Mouse (Mus musculus): ENCODE measurements around the gene Trim12a. TPM values are rescaled to one million over a fixed set of nuclear protein-coding genes. Genes with fewer than 3 reads are reported as not detected.
"Not testable (repeated sequence)": the region's sequence is repeated elsewhere in the genome, so short reads cannot be mapped to it uniquely, and the experiment has no call there.

Gene Trim12a
- polyA plus RNA-seq, 1 experiment from 2014 or later: 2.2 TPM

DNA sequence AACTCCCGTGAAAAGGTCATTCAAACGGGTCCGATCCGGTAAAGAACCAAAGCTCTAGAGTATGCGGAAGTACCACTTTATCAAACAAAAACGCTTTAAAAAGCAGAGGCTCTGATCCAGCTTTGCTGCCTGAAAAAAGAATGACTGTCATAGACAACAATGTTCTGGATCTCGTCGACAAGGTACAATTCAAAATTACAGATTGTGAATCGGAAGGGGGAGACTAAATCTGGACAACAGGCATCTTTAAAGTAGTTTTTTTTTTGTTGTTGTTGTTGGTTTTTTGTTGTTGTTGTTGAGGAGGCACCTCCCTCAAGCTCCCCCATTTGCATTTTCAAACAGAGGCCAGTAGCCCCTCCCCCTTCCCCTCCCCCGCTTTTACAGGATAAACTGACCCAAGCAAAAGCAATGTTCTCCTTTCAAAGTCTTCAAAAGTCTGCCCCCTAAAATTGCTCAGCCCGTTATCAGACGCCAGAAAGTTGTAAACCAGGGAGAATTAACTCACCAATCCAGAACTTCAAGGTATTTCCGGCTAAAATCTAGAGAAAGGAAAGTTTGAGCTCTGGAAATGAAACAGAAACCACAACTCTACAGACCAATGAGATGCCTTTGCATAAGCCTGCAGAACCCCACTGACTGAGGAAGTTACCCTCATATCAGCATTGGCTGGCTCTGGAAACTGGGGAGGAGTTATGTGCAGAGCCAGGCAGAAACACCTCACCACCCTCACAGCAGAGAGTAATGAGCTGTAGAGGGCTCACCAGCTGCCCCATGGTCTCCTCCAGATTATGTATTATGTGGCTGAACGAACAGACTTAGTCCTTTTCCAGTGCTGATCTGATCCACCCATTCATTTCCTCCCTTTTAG, 27.5 kb downstream of the Trim12a start, which contains the start of gene Trim5:
Gene Trim5 (minus strand): TSS at position 519 of the 868 bp plus-strand sequence.
- not testable (repeated sequence) for H3K36me3 ChIP-seq; H3K4me3 ChIP-seq (replicated peaks); H3K9ac ChIP-seq (replicated peaks); H3K27me3 ChIP-seq (replicated peaks); ATAC-seq (ENCODE audit: low FRiP score); H3K9me3 ChIP-seq (replicated peaks); H3K4me1 ChIP-seq; H3K27ac ChIP-seq (replicated peaks)
- 49% methylated on average over 14 of the region's 14 CpGs for WGBS
- H3K4me2 ChIP-seq: peak within 1 kb of the TSS; percentile 19; the same call in 1 of the 2 replicates

DNA sequence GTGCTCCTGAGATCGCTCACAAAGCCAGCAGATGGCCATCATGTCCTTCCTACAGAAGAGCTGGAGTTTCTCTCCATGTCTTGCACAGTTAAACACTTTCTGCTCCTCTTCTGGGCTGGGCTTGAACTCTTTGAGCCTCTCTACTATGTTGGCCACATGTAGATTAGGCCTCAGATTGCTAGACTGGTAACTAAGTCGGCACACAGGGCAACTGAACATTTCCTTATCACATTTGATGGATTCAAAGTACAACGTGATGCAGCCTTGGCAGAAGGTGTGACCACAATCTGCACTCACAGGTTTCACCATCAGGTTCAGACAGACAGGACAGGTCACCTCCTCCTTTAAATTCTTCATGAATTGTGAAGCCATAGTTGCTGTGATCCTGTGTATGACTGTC, 35.9 kb downstream of the Trim12a start:
- H3K4me1 ChIP-seq; H3K9me3 ChIP-seq (replicated peaks); H3K9ac ChIP-seq (replicated peaks); ATAC-seq (ENCODE audit: low FRiP score); H3K27me3 ChIP-seq (replicated peaks); H3K4me3 ChIP-seq (replicated peaks); H3K36me3 ChIP-seq; H3K4me2 ChIP-seq; H3K27ac ChIP-seq (replicated peaks): not testable (repeated sequence)
- WGBS: 94% methylated on average over 3 of the region's 3 CpGs

DNA sequence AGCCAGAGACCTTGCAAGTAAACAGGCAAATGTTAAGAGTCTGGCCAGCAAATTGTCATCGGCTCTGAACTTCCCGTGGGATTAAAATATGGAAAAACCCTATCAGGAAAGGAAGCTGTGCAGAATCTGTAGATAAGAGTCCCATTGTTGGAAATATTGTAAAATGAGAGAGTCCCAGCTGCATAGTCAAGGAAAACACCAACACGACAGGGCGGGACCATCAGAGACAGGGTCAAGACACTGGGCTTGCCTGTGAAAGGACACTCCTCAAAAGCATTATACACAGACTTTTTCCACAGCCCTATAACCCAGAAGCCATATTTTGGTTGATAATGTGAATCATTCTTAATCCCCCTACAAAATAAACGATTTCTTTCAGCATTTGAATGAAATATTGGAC, 49.9 kb downstream of the Trim12a start:
- H3K4me1 ChIP-seq; ATAC-seq (ENCODE audit: low FRiP score); H3K4me2 ChIP-seq; H3K9ac ChIP-seq (replicated peaks); H3K27ac ChIP-seq (replicated peaks); H3K4me3 ChIP-seq (replicated peaks); H3K36me3 ChIP-seq; H3K9me3 ChIP-seq (replicated peaks); H3K27me3 ChIP-seq (replicated peaks): not testable (repeated sequence)
- WGBS: 89% methylated on average over 5 of the region's 5 CpGs

DNA sequence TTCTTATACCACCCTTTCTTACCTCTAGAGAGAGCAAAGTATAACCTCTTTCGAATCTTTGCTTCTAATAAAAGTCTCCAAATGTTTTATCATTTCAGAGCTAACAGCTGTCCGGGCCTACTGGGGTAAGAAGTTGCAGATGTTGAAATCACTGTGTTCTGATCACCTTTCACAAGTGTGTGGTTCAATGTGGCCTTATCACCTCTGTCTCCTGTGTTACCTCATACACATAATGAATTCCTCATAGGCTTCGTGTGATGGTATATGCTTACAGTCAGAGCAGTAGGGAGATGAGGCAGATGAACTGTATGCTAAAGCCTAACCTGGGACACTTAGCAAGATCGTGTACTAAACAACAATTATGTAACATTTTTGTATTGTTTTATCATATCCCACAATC, 54.9 kb downstream of the Trim12a start:
- not testable (repeated sequence) for H3K4me1 ChIP-seq; H3K27me3 ChIP-seq (replicated peaks); H3K9ac ChIP-seq (replicated peaks); H3K4me3 ChIP-seq (replicated peaks); H3K4me2 ChIP-seq; H3K9me3 ChIP-seq (replicated peaks); ATAC-seq (ENCODE audit: low FRiP score); H3K27ac ChIP-seq (replicated peaks); H3K36me3 ChIP-seq
- WGBS: 93% methylated on average over 4 of the region's 4 CpGs

Other genes with a start within 250 kb of the Trim12a start
- not detected in 2 replicates for gene Olfr644, start 243.6 kb downstream of the Trim12a start, polyA plus RNA-seq (2015; fragmentation: Nextera tagmentation; extraction: Ambion mirVana)
- gene Olfr645, start 230.0 kb downstream of the Trim12a start, polyA plus RNA-seq (2015; fragmentation: Nextera tagmentation; extraction: Ambion mirVana): not detected in 2 replicates
- gene Olfr646, start 210.6 kb downstream of the Trim12a start, polyA plus RNA-seq (2015; fragmentation: Nextera tagmentation; extraction: Ambion mirVana): not detected in 2 replicates
- not detected in 2 replicates for gene Ubqln5, start 185.6 kb downstream of the Trim12a start, polyA plus RNA-seq (2015; fragmentation: Nextera tagmentation; extraction: Ambion mirVana)
- not detected in 2 replicates for gene Olfr643, start 178.1 kb downstream of the Trim12a start, polyA plus RNA-seq (2015; fragmentation: Nextera tagmentation; extraction: Ambion mirVana)
- gene Ubqln3, start 172.2 kb downstream of the Trim12a start, polyA plus RNA-seq (2015; fragmentation: Nextera tagmentation; extraction: Ambion mirVana): not detected in 2 replicates
- gene Ubqlnl, start 164.9 kb downstream of the Trim12a start, polyA plus RNA-seq (2015; fragmentation: Nextera tagmentation; extraction: Ambion mirVana): not detected in 2 replicates
- gene Olfm5, start 150.6 kb downstream of the Trim12a start, polyA plus RNA-seq (2015; fragmentation: Nextera tagmentation; extraction: Ambion mirVana): not detected in 2 replicates
- gene Olfr648, start 132.1 kb downstream of the Trim12a start, polyA plus RNA-seq (2015; fragmentation: Nextera tagmentation; extraction: Ambion mirVana): 0.37 and 0.42 TPM in 2 replicates
- not detected in 2 replicates for gene Olfr649, start 119.5 kb downstream of the Trim12a start, polyA plus RNA-seq (2015; fragmentation: Nextera tagmentation; extraction: Ambion mirVana)
- gene Trim6, start 96.7 kb downstream of the Trim12a start, polyA plus RNA-seq (2015; fragmentation: Nextera tagmentation; extraction: Ambion mirVana): 0.54 and 1.1 TPM in 2 replicates
- gene Trim34a, start 71.0 kb downstream of the Trim12a start, polyA plus RNA-seq (2015; fragmentation: Nextera tagmentation; extraction: Ambion mirVana): 0.72 and 2.2 TPM in 2 replicates
- gene Trim5, start 27.4 kb downstream of the Trim12a start, polyA plus RNA-seq (2015; fragmentation: Nextera tagmentation; extraction: Ambion mirVana): 0.15 and 0.34 TPM in 2 replicates
- gene Trim34b, start 14.0 kb upstream of the Trim12a start, polyA plus RNA-seq (2015; fragmentation: Nextera tagmentation; extraction: Ambion mirVana): not detected in 2 replicates
- gene Trim12c, start 37.9 kb upstream of the Trim12a start, polyA plus RNA-seq (2015; fragmentation: Nextera tagmentation; extraction: Ambion mirVana): 0.95 and 1.9 TPM in 2 replicates
- gene Trim30b, start 54.4 kb upstream of the Trim12a start, polyA plus RNA-seq (2015; fragmentation: Nextera tagmentation; extraction: Ambion mirVana): not detected in 2 replicates
- 0.24 TPM in 1 of 2 replicates, not detected in the other for gene Trim30c, start 85.4 kb upstream of the Trim12a start, polyA plus RNA-seq (2015; fragmentation: Nextera tagmentation; extraction: Ambion mirVana)
- 0.77 and 2.8 TPM in 2 replicates for gene Trim30a, start 149.7 kb upstream of the Trim12a start, polyA plus RNA-seq (2015; fragmentation: Nextera tagmentation; extraction: Ambion mirVana)
- 0.45 and 0.96 TPM in 2 replicates for gene Trim30d, start 192.4 kb upstream of the Trim12a start, polyA plus RNA-seq (2015; fragmentation: Nextera tagmentation; extraction: Ambion mirVana)
- gene Olfr651, start 234.7 kb upstream of the Trim12a start, polyA plus RNA-seq (2015; fragmentation: Nextera tagmentation; extraction: Ambion mirVana): not detected in 2 replicates
- gene Olfr652, start 245.4 kb upstream of the Trim12a start, polyA plus RNA-seq (2015; fragmentation: Nextera tagmentation; extraction: Ambion mirVana): not detected in 2 replicates

Measured in neural tube, embryonic 15.5 days (tissue).